Mouse (Mus musculus) spleen, postnatal 4 days (tissue): ENCODE results near the gene Cfap99.

Experiments used
- DNase-seq, 2 experiments: peaks; one replicate each; pipeline ENCODE4 v3.0.0; 2022; ENCODE audit warnings: low spot score in 2 of 2

Gene Cfap99

GRCm38 (mm10) chr5:34330136-34330535 lies 41.7 kb downstream of the Cfap99 start:
- no peak for DNase-seq

GRCm38 (mm10) chr5:34334081-34334480 lies 45.7 kb downstream of the Cfap99 start:
- no peak for DNase-seq

GRCm38 (mm10) chr5:34335539-34336096 lies 47.2 kb downstream of the Cfap99 start:
- no peak for DNase-seq

GRCm38 (mm10) chr5:34336097-34336774 lies 47.8 kb downstream of the Cfap99 start, which contains the start of gene Rnf4:
Gene Rnf4, plus strand, starts transcription at chr5:34336289.
- DNase-seq, result peak; percentile 98 to 99

GRCm38 (mm10) chr5:34336775-34337450 lies 48.5 kb downstream of the Cfap99 start:
- DNase-seq, result peak; percentile 73 to 85

- DNase-seq, result no peak
Measured at GRCm38 (mm10) chr5:34340246-34340645, 51.8 kb downstream of the Cfap99 start.

- DNase-seq, result no peak
Measured at GRCm38 (mm10) chr5:34352084-34352631, 63.8 kb downstream of the Cfap99 start.

- DNase-seq, result no peak
Measured at GRCm38 (mm10) chr5:34360261-34360660, 71.9 kb downstream of the Cfap99 start.

- DNase-seq, result no peak
Measured at GRCm38 (mm10) chr5:34363115-34363514, 74.7 kb downstream of the Cfap99 start.

- no peak for DNase-seq
Measured at GRCm38 (mm10) chr5:34368551-34369290, 80.3 kb downstream of the Cfap99 start.

GRCm38 (mm10) chr5:34369341-34370021 lies 81.1 kb downstream of the Cfap99 start, which contains the start of gene Fam193a:
Gene Fam193a, plus strand, starts transcription at chr5:34369933.
- peak; percentile 97 to 98 for DNase-seq

GRCm38 (mm10) chr5:34370022-34370823 lies 81.8 kb downstream of the Cfap99 start:
- DNase-seq, result peak; percentile 39 to 78

GRCm38 (mm10) chr5:34370840-34371239 lies 82.4 kb downstream of the Cfap99 start:
- no peak for DNase-seq

GRCm38 (mm10) chr5:34372141-34372540 lies 83.7 kb downstream of the Cfap99 start:
- DNase-seq, result no peak

GRCm38 (mm10) chr5:34372541-34372940 lies 84.1 kb downstream of the Cfap99 start:
- no peak for DNase-seq
